Mouse (Mus musculus): ENCODE measurements around the gene Tmem220. TPM values are rescaled to one million over a fixed set of nuclear protein-coding genes. Genes with fewer than 3 reads are reported as not detected.

The Tmem220 gene
- total RNA-seq (2021), result 1 to 10 TPM; 5.9 to 6.2 TPM
- long read RNA-seq, experiment 1, partial matches to known transcripts, result 0 of 10 reads
- long read RNA-seq, experiment 1, other reads (novel, unspliced or antisense), result 7 of 10 reads
- long read RNA-seq, experiment 2, transcript Tmem220-201 (6 exons, 1,597 nt), result major isoform, 9 of 15 reads
- long read RNA-seq, experiment 2, partial matches to known transcripts, result 0 of 15 reads
- long read RNA-seq, experiment 2, other reads (novel, unspliced or antisense), result 6 of 15 reads

DNA sequence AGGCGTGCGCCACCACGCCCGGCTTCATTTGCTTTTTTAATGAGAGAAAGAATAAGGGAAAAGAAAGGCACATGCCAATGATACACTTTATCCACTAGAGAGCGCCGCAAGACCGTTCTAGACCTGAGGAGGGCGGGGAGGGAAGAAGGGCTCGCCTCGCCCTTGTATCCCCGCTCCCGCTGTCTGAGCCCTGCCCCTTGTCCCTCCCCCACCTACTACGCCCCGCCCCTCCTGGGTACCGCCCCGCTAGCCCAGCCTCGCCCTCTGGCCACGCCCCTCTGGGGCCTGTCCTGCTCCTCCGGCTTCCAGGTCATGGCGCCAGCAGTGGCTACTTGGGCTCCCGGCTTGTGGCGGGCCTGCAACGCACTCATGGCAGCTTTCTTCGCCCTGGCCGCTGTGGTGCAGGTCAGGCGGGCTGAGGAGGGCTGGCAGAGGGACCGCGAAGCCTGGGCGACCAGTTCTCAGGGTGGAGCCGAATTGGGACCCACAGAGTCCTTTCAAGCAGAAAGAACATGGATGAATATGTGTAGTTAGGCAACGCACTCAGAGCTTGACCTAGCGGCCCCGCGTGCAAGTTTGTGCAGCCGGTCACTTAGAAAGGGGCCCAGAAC is at the start of gene Tmem220:
Tmem220 (plus strand) TSS at position 288 of the 611 bp plus-strand sequence.
- DNase-seq (ENCODE audit: low spot score in 2 of 2), result peak; percentile 90 to 93

DNA sequence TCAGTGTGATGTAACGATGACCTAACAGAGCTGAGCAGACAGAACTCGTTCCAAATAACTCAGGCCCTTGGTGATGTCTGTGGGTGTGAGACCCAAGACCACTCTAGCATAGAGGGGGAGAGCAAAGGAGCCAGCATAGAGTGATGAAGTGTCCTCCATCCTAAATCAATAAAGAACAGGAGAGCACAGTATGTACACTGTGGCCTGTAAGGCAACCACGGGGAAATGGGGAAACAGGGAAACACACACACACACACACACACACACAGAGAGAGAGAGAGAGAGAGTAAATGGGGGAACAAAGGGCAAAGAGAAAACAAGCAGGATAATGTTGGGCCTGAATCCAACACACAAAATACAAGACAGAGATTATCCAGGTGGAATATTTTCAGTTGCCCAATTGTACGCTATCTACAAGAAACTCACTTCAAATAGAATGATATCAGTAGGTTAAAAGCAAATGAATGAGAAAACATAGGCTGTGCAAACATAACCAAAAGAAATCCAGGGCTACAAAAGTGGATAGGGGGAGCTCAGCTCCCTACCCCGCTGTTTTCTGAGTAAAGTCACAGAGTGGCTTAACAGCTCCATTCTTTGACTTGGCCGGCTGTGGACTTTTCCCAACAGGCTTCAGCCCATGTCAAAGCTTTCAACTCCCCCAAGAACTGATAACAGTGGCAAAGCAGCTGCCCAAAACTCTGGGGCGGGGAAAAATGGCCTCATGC is 49.2 kb upstream of the Tmem220 start:
- DNase-seq (ENCODE audit: low spot score in 2 of 2), result no peak

DNA sequence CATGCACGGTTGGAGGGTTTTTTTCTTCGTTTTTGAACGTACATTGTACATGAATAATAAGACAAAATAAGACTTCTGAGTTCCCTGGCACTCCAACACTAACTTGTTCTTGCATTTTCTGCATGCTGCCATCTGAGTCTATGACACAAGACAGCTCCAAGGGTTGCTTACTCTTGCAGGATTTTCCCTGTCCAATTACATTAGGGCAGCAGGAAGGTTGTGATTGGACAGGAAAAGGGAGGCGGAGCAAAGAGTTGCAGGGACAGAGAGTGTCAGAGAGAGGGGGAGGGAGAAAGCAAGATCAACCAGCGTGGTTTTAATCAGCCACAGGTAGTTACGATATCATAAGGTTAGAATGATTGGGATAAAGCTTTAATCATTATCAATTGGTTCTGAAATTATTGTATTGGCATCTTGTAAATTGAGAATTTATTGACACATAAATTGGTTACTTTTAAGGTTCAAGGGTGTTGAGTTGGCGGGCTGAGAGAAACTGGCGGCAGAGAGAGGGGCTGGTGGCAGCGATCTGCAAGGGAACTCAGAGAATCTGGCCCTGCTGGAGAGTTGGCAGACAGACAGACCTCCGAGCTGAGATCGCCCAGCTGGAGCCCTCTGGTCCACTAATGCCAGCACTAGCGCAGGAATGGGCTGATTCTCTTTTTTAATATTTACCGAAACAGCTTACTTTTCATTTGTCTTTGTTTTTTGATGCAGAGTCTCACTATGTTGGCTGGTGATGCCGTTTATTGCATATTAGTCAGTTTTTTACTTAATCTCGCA is 43.4 kb upstream of the Tmem220 start:
- no peak for DNase-seq (ENCODE audit: low spot score in 2 of 2)

DNA sequence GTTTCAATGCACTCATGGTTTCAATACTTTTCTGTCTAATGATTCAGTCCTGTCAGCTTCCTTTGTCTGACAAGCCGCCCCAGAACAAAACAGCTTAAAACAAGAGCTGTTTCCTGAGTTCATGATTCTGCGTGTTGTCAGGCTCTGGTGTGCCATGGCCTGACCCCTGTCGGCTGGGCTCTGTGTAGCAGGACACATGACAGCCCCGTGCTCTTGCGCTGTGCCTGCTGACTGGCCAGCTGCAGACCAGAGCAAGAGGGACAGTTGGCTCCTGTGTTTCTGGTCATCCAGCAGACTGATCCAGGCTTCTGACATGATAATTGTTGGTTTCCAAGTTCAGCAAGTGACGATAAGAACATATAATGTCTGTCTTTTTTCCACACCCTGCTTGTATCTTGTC is 42.2 kb upstream of the Tmem220 start:
- DNase-seq (ENCODE audit: low spot score in 2 of 2), result peak in 1 of 2 experiments; percentile 26

DNA sequence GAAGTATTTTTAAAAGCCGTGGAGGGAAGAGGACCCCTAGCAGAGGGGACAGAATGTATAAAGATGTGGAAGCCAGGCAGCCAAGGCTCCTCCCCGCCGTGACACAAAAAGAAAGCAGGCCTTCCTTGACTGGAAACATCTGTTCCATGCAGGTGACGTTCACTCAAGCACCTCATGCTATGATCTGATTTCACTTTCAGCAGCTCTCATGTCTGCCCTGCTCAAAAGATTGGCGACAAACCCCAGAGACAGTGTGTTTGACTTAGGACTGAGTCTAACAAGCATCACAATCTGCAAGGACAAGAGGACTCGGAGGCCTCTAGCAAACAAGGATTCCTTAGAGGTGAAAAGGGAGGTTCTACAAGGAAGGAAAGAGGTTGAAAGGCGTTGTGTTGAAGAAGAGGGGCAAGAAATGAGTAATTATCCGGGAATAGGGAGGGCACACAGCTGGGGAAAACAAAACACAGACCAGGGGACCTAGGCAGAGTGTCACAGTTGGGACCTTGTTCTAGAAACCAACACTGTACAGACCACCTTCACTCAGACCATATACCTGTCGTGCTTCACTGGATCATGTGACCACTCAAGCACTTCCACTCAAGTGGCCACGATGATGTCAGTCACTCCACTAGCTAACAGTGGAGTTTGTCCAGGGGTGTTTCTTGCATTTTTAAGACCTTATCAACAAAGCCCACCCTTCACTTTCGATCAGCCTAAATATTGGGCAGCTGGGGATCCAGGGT is 41.4 kb upstream of the Tmem220 start:
- no peak for DNase-seq (ENCODE audit: low spot score in 2 of 2)

DNA sequence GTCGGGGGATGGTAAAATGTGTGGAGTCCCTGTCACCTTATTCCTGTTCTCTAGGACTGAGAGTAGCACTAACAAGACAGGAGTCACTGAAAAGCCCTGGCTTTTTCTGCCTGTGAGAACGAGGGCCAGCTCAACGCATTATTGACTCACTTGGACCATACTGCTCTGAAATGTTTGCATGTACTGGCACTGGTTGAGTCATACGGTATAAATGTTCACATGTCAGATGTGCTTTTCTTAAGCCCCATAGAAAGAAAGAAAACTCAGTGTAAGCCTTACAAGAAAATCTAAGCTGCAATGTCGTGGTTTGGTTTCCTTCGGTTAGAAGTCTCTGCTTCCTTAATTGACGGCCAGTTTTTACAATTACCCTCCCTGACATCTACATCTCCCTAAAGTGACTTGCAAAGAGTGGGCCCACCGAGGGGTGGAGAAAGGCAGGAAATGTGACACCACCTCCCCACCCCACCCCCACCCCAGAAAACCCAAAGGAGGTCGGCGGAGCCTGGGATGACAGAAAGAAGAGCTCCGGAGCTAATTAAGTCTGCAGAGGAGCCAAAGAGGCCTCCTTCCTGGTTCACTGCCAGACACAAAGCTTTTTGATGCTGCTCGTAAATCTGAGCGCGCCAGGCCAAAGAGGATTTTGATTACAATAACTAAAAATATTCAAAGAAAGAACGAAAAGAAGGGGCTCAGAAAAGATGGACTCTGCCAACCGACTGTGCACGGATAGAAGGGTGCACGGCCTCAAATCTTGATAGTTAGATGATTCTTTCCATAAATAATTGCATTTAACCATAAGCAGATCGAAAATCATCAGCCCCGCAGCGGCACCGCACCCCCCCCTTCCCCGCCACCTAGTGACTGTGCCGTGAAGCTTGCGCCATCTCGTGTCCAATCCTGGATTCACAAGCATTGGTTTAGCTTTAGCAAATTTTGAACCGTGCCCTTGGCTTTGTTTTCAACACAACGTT is 40.5 kb upstream of the Tmem220 start:
- DNase-seq (ENCODE audit: low spot score in 2 of 2), result peak; percentile 46 to 62

DNA sequence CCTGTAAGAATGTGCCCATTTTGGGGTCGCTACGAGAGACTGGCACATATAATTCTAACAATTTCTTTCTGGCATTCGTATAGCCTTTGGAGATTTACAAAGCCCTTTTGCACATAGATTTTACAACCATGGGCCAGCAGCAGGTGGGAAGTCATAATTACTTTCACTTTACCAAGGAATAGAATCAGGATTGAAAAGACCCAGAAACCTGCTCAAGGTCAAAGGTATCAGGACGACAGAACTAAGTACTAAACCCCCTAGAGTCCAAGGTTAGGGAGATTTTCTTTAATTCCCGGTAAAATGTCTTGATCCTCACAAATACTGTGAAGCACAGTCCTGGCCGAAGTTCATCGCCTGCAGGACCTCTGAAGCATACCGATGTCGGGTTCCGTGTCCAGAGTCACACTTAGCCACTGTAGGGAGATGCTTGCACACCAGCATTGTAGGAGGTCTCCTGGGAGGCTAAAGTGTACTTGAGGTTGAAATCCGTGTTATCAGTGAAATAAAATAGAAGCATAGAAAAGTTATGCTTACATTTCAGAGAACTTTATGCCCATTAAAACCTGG is 39.7 kb upstream of the Tmem220 start:
- DNase-seq (ENCODE audit: low spot score in 2 of 2), result no peak

DNA sequence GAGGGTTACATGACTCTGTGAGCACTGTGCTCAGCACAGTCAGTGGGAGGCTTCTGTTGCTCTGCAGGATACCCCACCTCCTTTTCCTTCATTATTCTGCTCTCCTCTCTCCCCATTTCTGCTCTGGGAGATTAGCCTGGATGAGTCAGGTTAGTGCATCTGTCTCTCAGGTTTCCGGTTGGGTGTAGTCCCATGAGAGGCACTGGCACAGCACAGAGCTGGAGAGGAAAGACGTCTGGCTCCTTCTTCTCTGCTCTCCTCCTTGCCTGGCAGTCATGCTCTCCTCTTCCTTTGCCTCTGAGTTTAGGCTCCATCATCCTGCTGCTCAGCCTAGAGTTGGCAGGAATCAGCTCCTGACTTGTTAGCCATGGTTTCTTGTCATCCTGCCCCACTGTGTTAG is 32.8 kb upstream of the Tmem220 start:
- no peak for DNase-seq (ENCODE audit: low spot score in 2 of 2)

DNA sequence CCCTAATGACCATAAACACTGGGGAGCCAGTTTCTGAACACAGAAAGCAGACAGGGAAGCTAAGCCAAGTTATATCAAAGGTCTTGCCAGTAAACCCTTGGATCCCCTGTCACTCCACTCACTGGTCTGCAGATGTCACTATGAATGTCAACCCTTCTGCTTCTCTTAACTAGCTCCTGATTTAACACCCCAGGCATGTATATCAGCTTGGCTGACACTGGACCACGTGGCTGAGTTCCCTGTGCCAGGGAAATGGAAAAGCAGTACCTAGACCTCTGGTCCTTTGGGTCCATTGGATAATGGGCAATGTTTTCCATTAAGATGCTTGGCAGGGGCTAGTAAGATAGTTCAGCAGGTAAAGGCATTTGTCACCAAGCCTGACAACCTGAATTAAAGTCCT is 31.3 kb upstream of the Tmem220 start:
- no peak for DNase-seq (ENCODE audit: low spot score in 2 of 2)

DNA sequence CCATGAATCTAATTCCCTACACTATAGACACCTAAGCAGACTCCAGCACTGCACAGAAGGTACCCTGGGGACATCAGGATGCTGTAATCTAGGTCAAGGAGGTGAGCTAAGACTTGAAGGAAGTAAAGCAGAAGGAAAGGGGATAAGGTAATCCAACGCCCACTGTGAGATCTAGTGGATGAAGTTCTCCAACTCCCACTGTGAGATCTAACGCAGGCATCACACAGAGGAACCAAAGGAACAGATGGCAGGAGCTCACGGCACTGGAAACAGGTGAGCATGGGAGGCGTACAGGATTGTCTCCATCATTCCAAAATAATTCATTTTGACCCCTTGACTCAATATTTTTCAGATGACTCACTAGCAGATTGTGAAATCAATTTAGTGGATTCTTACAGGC is 28.5 kb upstream of the Tmem220 start:
- no peak for DNase-seq (ENCODE audit: low spot score in 2 of 2)

DNA sequence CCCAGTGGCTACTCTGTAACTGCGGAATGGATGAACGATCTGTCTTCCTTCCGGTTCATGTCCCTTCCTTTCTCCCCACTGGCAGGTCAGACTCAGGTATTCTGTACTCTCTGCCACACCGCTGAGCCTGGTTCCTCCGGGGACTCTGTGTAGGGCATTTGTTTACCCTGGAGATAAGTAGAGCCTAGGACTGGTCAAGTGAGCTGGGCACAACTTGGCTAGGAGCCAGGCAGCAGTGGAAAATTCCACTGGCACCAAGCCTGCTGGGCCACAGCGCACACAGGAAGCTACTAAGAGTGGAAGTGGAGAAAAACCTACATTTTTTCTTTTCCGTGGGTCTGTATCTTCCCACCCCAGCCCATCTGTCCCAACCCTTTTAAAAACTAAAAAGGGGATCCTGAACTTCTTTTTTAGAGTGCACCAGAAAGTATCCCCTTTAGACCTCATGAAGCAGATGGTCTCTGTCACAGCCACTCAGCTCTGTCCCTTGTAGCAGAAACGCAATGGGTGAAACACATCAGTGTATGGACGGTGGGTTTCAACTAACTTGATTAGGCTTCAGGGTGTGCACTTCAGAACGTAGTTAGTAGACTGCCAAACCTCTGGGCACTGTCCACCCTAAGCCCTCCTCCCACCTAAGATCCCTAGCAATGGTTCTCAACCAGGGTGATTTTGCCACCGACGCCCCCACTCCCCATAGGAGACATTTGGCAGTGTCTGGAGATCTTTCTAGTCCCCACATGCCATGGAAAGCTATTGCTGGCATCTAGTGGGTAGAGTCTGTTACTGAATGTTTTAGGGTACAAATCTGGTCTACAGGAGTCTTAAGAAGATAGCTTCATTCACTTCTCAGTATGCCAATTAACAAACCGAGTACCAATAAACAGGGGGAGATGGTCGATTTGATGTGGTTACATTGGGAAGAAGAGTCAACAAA is 26.2 kb upstream of the Tmem220 start:
- DNase-seq (ENCODE audit: low spot score in 2 of 2), result peak; percentile 52 to 67

DNA sequence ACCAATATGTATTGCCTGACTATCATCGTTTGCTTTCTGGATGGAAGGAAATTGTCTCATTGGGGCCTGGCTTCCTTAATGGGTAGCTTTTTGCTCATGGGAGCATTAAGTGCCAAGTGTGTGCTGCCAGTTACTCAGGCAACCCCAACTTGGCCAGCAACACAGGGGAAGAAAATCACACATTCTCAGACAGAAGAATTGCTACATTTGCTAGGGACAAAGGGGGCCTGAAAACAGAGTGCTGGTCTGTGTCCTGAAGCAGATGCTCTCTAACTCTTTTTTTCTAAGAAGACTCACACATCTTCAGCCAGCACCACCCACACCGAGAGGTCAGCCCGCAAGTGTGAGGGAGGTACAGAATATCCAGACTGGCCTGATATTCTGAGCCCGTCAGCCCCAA is 24.3 kb upstream of the Tmem220 start:
- DNase-seq (ENCODE audit: low spot score in 2 of 2), result no peak

DNA sequence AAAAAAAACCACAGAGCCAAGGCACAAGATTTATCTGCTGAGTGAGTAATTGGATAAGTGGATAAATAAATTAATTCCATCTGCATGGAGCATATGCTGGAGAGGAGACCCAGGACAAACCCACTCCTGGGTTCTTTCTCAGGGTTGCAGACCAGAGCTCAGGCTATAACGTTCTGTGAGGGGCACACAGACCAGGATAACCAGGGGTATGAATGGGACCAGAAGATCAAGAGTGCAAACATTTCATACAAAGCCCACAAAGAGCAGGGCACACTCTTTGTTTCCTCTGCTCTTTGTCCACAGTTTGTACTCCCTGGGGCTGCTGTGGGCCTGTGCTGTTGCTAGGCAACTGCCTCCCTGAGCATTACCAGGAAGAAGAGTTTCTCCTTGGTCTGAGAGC is 23.2 kb upstream of the Tmem220 start:
- DNase-seq (ENCODE audit: low spot score in 2 of 2), result no peak

DNA sequence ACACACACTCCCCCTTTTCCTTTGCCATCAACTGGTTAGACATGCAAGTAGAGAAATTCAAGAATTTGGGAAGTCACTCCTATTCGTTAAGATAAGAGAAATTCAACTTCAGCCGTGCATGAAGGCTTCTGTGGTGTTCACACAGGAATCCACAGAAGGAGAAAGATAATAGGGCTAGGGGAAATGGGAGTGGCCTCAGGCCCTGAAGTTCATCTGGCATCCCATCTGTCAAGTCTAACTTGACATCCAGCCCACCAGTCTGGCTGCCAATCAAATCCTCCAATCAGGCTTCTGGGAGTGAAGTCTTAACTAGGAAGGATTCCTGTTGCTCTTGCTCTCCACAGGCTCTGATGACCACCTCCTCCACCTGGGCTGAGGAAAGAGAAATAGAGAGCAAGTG is 22.0 kb upstream of the Tmem220 start:
- DNase-seq (ENCODE audit: low spot score in 2 of 2), result no peak

DNA sequence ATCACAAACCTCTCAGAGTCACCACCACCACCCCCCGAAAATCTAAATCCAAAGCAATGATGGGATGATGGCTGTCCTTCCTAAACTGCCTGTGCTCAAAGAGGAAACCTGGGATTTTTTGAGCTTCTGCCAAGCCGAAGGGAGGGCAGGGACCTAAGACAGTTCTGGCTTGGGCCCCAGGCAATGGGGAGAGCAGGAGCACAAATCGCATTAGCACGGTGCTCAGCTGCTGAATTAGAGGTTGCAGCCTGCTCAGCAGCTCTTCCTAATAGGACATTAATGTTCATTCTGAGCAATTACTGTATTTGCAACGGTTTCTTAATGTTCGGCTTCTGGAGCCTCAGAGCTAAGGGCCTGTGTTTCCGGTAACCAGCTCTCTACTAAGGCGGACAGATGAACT is 17.0 kb upstream of the Tmem220 start:
- DNase-seq (ENCODE audit: low spot score in 2 of 2), result no peak

DNA sequence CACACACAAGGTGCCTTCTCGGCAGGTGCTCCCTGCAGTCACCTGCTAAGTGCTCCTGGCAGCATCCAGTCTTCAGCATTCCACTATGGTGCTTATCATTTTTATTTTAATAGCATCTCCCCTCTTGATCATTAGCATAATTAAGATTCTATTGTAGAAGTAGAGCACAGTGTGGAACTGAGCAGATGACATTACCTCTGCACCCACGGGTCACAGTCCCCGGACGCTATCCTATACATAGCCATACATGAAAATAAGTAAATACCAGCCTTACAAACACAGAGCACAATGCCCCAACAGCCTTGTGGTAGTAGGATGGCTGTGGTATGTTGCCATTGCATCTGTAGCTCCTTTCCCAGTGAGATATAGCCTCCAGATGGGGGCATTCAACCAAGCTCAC is 16.4 kb upstream of the Tmem220 start:
- no peak for DNase-seq (ENCODE audit: low spot score in 2 of 2)

DNA sequence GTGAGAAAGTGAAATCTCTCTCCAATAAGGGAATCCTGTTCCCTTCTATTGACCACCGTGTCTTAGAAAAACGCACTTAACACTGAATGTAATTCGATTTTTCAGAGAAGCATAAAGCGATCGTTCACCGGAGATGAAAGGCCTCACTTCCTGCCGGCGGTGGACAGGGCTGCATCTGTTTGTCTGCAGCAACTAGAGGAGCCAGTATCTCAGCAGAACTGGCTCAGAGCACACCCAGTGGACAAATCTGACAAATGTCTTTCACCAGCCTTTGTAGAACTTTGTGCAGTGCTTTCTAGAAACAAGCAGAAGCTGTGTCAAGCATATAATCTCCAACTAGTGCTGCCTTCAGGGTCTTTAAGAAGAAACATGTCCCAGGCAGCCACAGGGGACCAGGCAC is 14.5 kb upstream of the Tmem220 start:
- DNase-seq (ENCODE audit: low spot score in 2 of 2), result no peak

DNA sequence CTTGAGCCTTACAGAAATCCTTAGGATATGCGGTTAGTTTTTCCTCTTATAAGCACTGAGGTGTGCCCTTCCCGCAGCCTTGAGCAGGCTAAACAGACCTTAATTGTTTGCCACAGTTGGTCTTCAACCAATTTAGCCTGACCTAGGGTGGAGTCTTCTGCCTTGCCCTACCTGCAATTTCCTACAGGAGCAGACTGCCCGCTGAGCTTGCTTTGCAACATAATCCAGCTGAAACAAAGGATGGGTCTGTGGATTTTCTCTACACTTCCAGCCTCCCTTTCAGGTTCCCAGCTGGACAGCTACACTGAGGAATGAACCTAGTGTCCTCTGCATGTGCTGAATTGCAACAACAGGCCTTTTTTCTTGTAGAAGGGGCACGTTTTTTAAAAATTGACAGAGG is 13.3 kb upstream of the Tmem220 start:
- DNase-seq (ENCODE audit: low spot score in 2 of 2), result no peak
